Mouse (Mus musculus) layer of hippocampus, postnatal 10 days (tissue): Measurements from ENCODE around the gene C330021F23Rik. TPM values are rescaled to one million over a fixed set of nuclear protein-coding genes. Genes with fewer than 3 reads are reported as not detected.
"Not testable (repeated sequence)": the region's sequence is repeated elsewhere in the genome, so short reads cannot be mapped to it uniquely, and the experiment has no call there.

Experiments
- DNase-seq, 2 experiments: peaks; one replicate each; pipeline ENCODE4 v3.0.0; 2021; ENCODE audit warnings: low spot score in 2 of 2
- long read RNA-seq: library from polyadenylated mRNA; stranded (forward); transcript quantifications from one replicate; pipeline ENCODE4 v2.0.0, GENCODE M21; 2023
- total RNA-seq, 2 experiments: library from RNA; stranded (reverse); gene quantifications; 2 replicates each; pipeline ENCODE4 v1.2.3; 2021

C330021F23Rik gene
- not detected for total RNA-seq
- long read RNA-seq: 0 reads

DNA sequence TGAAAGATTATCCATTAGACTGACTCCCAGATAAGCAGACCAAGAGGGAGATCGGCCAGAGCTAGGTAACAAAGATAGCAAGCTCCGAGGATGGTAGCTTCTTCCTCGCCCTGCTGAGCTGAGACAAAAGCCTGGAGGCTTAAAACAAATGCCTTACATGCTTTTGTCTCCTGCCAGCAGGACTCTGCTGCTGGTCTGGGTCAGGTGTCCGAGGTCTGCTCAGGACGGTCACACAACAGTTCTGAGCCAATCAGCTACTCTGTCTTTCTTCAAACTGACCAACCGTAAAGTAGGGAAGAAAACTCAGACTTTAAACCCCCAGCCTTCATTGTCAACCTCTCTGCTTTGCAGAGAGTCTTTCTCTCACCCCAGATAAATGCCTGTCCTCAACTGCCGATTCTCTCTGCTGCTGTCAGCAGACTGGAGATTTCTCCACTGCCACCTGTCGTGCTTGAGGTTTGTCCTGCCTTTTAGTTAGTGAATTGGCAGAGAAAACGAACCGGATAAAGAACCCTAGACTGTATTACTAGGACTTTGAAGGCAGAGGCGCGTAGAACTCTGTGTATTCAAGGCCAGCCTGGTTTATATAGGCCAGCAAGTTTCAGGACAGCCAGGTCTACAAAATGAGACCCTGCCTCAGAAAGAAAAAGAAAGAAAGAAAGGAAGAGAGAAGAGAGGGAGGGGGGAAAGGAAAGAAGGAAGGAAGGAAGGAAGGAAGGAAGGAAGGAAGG lies at the start of gene C330021F23Rik:
Gene C330021F23Rik (plus strand): TSS at position 350 of the 731 bp plus-strand sequence.
- no peak for DNase-seq

DNA sequence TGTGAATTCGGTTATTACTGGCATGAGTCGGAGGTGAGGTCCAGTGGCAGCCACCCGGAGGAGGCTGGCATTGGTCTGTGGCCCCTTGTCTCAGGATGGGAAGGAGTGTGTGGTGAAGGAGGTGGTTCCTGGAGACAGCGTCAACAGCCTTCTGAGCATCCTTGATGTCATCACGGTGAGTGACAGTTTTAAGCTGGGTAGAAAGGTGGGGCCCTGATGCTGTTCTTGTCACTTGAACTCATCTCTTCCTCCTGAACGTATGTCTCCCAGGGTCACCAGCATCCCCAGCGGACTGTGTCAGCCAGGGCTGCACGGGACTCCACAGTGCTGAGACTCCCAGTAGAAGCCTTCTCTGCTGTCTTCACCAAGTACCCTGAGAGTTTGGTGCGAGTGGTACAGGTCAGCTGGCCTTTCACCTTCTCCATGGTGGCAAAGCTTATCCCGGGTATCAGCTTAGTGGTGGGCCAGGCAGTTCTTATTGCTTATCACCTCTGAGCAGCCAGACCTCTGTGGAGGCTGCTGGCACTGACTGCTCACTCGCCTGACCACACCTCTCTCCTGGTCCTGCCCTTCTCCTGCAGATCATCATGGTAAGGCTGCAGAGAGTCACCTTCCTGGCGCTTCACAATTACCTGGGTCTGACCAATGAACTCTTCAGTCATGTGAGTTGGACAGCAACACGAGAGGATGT lies 45.6 kb upstream of the C330021F23Rik start:
- no peak for DNase-seq

DNA sequence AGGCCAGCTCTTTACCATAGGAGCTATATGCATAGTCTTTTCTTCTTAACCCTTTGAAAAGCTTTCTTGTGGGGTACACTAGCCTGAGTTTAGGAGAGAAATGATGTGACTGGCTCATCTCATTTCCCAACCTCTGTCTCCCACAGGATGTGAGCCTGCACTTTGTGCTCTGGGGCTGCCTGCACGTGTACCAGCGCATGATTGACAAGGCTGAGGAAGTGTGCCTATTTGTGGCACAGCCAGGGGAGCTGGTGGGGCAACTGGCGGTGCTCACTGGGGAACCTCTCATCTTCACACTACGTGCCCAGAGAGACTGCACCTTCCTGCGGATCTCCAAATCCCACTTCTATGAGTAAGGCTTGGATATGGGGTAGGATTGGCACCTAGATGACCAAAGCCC lies 37.0 kb upstream of the C330021F23Rik start:
- no peak for DNase-seq

DNA sequence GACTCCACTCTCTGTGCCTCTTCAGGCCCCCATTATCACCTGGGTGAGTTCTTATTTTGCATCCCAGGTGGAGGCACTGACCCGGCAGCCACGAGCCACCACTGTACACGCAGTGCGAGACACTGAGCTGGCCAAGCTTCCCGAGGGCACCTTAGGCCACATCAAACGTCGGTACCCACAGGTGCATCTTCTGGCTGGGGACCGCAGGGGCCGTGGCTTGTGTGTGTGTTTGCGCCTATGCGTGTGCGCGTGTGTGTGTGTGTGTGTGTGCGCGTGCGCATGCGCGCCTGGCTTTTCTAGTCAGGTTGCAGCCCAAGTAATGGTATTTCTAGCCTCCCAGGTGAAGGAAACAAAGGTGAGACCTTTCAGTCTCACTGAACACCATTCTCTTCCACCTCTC lies 35.9 kb upstream of the C330021F23Rik start:
- DNase-seq: no peak

DNA sequence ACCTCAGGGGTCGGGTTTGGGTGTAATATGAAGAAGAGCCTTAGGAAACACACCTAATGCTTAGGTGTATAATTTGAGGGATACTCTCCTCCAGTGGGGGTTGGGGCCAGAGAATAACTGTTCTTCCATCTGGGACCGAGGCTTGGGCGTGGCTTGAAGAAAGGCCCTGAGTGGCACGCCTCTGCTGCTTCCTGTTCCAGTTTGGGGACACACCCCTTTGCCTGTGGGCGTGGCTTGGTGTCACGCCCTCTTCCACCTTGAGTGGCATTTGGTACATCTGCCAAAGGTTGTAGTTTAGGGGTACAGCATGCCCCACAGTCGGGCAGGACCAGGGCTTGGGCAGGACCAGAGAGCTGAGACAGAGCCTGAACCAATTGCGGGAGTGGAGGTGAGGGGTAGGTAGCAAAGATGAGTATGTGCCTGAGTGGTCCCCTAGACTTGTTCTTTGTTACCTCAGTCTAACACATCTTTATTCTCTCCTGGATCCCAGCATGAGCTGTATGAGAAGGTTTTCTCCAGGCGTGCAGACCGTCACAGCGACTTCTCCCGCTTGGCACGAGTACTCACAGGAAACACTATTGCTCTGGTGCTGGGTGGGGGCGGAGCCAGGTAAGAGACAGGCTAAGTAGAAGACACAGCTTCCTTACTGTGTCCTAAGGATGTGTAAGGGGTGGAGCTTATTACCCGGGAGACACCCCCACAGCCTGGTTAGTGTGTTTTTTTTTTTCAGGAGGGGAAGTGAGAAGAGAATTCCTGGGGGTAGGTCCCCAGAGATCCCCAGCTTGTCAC lies 31.5 kb upstream of the C330021F23Rik start:
- no peak for DNase-seq

DNA sequence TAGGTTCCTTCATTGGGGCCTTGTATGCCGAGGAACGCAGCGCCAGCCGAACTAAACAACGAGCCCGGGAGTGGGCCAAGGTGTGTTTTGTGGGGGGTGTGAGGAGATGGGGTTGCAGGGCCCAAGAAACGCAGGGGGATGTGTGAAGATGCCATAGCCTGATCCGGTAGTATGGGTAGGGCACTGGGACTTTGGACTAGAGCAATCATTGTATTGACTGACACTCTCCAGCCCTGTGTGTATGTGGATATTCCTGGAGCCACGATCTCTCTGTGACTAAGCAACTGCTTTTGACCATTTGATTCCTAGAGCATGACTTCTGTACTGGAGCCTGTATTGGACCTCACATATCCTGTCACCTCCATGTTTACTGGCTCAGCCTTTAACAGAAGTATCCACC lies 30.9 kb upstream of the C330021F23Rik start:
- no peak for DNase-seq

DNA sequence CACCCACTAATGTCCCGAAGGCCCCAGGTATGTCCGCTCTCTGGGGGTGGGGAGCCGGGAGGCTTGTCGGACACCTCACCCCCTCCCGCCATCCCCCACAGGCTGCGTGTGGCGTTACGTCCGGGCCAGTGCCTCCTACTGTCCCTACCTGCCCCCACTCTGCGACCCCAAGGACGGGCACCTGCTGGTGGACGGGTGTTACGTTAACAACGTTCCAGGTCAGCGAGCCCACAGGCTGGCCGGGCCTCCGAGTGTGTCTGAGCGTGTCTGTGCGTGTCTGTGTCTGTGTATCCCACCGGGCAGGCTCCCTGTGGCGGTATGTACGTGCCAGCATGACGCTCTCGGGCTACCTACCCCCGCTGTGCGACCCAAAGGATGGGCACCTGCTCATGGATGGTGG lies 30.1 kb upstream of the C330021F23Rik start:
- no peak for DNase-seq

DNA sequence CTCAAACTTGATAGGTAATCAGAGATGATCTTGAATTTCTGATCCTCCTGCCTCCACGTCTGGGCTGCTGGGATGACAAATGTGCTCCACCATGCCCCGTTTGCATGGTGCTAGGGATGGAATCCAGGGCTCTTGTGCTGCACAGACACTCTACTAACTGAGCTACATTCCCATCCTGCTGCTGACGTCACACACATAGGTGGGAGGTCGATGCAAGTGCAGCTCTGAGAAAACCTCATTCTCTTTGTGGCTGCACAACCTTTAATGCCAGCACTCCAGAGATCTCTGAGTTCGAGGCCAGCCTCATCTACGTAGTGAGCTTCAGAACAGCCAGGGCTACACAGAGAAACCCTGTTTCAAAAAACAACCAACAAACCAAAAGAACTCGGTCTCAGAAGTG lies 28.6 kb upstream of the C330021F23Rik start:
- DNase-seq: no peak

DNA sequence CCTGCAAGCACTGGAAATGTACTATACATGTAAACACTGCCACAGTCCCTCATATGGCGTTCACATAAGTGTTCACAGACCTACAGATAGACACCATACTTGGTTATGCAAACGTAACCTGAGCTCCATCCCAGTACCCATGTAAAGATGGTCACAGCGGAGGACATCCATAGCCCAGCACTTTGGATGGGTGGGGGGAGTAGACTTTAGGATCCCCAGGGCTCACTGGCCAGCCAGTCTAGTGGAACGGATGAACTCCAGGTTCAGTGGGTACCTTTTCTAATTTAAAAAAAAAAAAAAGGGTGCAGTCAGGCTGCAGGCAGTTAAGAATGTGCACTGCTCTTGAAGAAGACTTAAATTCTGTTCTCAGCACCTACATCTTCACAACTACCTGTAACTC lies 27.7 kb upstream of the C330021F23Rik start:
- DNase-seq: no peak

DNA sequence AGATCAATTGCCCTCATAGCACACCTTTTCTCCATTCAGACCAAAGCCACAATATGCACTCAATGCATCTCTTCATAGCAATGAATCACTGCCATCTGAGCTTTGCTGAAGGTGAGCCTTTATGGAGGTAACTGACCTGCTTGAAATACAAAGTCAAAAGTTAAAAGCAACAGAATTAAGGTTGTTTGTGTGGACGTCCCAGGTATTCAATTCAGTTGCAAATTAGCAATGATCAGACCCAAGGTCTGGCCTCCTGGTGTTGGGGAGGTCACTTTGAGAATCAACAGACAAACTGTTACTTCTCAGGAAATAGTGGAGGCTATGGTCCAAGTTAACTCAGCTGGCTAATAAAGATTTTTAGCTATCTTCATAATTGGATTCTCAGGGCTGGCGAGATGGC lies 21.3 kb upstream of the C330021F23Rik start:
- no peak for DNase-seq

DNA sequence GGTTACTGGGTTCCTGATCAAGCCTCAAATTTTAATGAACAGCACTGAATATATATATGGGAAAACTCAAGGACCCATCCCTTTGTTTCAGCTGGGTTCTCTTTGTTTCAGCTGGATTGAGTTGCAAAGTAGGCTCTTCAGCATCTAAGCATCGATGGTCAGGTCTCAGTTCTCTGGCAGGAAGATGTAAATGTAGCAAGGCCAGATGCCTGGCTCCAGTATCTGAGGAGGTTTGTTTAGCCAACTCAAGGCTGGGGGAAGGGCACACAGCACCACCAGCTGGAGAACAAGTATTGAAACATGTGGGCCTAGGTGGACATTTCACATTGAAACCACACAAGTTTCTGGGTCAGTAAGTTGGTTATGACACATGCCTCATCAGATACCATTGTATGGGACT lies 15.6 kb upstream of the C330021F23Rik start:
- no peak for DNase-seq

DNA sequence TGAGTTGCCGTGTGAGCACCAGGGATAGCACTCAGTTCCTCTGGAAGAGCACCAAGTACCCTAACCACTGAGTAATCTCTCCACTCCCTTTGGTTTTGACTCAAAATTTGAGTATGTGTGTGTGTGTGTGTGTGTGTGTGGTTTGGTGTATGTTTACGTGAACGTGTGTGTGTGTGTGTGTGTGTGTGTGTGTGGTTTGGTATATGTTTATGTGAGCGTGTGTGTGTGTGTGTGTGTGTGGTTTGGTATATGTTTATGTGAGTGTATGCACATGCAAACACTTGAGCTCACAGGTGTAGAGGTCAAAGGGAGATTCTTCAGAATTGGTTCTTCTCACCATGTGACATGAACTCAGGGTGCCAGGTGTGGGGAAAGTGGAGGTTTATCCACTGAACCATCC lies 11.7 kb upstream of the C330021F23Rik start:
- DNase-seq: no peak

DNA sequence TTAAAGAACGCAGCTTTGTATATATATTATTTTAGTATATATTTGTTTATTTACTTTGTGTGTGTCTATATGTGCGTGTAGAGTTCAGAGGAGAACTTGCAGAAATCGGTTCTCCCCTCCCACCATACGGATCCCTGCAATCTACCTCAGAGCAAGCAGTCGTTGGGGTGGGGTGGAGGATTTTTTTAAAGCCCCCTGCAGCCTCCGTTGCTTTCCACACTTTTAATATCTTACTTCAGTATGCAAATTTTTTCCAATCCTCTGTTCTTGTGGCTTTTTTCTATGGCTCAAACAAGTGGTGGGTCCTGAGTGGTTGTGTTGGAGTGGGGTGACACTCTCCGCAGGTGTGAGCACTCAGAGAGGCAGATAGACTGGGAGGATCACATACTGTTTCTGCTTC lies 588 bp downstream of the C330021F23Rik start:
- no peak for DNase-seq

DNA sequence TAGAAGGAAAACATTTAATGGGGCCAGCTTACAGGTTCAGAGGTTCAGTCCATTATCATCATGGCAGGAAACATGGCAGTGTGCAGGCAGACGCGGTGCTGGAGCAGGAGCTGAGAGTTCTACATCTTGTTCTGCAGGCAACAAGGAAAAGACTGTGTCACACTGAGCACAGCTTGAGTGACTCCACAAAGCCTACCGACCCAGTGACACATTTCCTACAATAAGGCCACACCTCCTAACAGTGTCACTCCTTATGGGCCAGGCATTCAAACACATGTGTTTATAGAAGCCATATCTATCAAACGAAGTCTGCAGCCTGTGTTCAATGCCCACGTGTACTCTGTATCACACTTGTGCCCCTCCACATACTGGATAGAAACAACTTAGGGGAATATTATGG lies 2.0 kb downstream of the C330021F23Rik start:
- DNase-seq: no peak

DNA sequence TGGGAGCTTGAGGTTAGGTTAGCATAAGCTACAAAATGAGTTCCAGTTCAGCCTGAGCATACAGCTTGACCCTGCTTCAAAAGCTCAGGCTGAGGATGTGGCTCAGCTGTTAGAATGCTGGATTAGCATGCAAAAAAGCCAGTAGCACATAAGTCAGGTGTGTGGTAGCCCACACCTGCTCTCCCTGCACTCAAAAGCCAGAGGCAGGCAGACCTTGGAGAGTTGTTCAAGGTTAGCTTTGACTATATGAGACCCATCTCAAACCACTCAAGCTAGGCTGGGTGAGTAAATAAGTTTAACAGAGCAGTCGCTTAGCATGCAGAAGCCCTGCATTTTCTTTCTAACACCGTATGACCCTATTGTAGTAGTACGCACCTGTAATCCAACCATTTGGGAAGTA lies 6.8 kb downstream of the C330021F23Rik start:
- no peak for DNase-seq

DNA sequence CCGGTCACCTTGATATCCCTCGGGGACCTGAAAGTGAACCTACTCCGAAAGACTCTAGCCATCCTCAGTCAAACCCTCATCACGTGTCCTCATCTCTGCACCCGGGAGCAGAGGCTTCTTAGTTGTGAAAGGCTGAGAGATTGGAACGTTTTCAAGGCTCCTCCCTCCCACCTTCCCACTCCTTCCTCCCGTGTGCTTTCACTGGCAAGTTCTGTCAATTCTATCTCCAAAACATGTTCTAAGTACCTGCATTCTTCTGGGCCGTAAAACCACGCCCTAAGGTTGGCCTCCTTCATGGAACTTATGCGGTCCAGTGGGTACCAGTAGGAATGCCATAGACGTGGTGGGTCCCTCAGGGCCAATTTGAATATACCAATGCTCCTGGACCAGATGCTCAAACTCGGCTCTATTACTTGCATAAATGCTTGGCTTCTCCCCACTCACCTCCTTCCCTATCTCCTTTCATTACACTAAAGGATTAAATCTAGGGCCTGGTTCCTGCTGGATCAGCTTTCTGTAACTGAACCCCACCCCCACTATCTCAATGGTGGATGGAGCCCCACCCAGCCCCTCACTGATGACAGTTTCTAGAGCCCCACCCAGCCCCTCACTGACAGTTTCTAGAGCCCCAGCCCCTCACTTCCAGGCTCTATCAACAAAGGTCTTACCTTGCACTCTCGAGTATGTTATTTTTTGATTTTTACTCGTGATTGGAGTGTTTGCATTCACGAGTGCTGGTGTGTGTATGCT lies 8.6 kb downstream of the C330021F23Rik start:
- DNase-seq: no peak

DNA sequence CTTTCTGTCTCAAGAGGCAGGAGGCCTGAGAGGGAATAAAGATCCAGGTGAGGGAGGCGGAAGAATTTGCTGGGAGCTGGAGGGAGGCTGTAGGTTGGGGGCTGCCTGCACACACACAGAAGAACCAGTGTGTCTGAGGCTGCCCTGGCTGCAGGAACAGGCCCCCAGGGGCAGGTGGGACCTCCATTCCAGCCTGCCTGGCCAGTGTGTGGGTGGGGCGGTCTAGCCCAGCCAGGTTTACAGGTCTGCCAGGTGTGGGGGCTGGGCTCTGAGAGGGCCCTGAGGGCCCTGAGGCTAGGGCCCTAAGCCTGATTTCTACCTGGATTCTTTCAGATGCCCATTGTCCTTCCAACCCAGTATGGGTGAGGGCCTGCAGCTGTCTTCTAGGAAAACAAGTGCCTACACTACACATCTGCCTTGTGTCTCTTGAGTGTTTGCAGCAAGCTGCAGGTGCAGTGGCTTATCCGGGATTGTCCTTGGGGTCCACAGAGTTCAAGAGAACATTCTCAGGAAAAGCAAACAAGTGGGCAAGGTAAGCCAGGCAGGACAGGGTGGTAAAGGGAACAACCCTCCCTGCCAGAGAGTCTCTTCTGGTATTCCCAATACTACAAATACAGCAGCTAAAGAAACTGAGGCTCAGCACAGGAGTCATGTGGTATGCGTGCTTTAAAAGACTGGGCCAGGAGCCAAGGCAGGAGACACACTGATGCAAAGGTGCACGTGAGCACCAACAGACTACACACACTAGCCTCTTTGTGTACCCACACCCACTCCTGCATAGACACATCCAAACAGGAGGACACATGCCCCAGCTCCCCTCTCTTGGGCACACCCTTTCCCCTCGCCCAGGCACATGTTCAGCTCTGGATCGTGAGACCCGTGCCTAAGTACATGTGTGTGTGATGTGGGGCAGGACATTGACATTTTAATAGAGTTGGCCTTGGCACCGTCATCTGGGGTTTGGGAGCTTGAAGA lies 11.9 kb downstream of the C330021F23Rik start:
- no peak for DNase-seq

DNA sequence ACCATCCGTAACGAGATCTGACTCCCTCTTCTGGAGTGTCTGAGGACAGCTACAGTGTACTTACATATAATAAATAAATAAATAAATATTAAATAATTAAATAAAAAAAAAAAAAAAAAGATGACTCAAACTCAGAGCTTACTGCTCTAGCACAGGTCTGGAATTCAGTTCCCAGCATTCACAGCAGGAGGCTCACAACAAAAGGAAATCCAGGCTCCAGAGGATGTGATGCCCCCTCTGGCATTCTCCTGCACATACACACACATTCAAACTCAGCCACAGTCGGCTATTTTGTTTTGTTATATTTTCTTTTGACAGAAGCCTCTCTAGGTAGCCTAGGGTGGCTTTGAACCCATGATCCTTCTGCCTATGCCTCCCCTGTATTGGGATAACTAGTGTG lies 14.2 kb downstream of the C330021F23Rik start:
- not testable (repeated sequence) for DNase-seq

DNA sequence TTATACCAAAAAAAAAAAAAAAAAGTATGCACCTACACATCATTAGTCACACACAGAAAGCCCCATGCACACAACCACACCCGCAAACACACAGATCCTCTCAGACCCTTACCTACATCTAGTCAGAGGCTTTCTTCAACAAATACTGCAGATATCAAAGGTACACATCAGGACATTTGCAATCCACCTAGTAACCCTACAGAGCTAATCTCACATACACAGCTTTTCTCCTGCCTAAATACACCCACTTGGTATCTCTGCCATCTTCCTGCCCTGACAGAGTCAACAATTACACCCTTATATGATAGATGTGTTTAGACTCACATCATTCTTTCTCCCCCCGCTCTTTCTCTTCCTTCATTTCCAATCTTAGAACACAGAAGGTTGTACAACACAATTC lies 18.7 kb downstream of the C330021F23Rik start:
- DNase-seq: no peak

DNA sequence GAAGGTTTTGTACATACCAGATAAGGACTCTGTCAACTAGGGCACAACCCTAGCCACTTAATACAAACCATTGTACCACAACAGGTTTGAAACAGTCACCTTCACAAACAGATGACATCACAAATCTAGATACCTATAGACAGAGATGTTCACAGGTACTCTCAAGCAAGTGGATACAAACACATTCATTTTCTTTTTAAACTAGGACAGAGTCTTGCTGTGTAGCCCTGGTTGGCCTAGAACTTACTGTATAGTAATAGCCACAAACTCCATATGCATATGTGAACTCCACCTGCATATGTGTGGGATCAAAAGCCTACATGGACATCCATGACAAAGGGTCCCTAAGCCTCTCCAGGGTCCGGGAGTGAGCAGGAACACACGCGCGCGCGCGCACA lies 19.2 kb downstream of the C330021F23Rik start, which contains the start of gene Camsap3:
Gene Camsap3 (plus strand): TSS at position 301 of the 398 bp plus-strand sequence.
- no peak for DNase-seq
